Mouse (Mus musculus) spleen, adult 2 months (tissue): ENCODE data around the gene Atg101. TPM values are rescaled to one million over a fixed set of nuclear protein-coding genes. Genes with fewer than 3 reads are reported as not detected.

ENCODE experiments used
- DNase-seq, 2 experiments: peaks; one replicate each; pipeline versions ENCODE4 v3.0.0 to v3.0.0-alpha.2; 2012 to 2021; ENCODE audit warnings: low spot score in 2 of 2, low read depth in 1 of 2
- H3K27ac ChIP-seq: fragments of 200-500 bp; 2 replicates; pipeline ENCODE4 v1.5.1; 2012; ENCODE audit warnings: low read length, inconsistent platforms; ENCODE audit not compliant: insufficient read depth
- H3K27me3 ChIP-seq: fragments of 200-500 bp; 2 replicates; pipeline ENCODE4 v1.6.1; 2012; ENCODE audit warnings: mild to moderate bottlenecking, moderate library complexity, low read length, inconsistent platforms; ENCODE audit not compliant: control insufficient read depth, insufficient read depth
- H3K36me3 ChIP-seq: fragments of 200-500 bp; 2 replicates; pipeline ENCODE4 v1.6.1; 2012; ENCODE audit warnings: mild to moderate bottlenecking, low read length, inconsistent platforms; ENCODE audit not compliant: control insufficient read depth, insufficient read depth
- H3K4me1 ChIP-seq: fragments of 200-500 bp; 2 replicates; pipeline ENCODE4 v1.6.1; 2011; ENCODE audit warnings: inconsistent platforms; ENCODE audit not compliant: control insufficient read depth, insufficient read depth, insufficient read length
- H3K4me3 ChIP-seq: fragments of 200-500 bp; 2 replicates; pipeline ENCODE4 v1.5.1; 2011; ENCODE audit warnings: mild to moderate bottlenecking, inconsistent platforms; ENCODE audit not compliant: insufficient read depth, insufficient read length; ENCODE audit errors: extremely low read depth
- CTCF ChIP-seq: fragments of 200-500 bp; IDR thresholded peaks from 2 replicates; pipeline ENCODE4 v1.5.1; 2011; ENCODE audit warnings: mild to moderate bottlenecking, inconsistent platforms; ENCODE audit not compliant: insufficient read depth, insufficient read length, insufficient replicate concordance; ENCODE audit errors: extremely low read depth
- POLR2A ChIP-seq: fragments of 200-500 bp; IDR thresholded peaks from 2 replicates; pipeline ENCODE4 v1.6.1; 2011; ENCODE audit warnings: low read depth, low read length, inconsistent platforms
- WGBS: fragments of 180-500 bp; shearing (Covaris S2); methylation state at CpG from one replicate; pipeline ENCODE4 v1.1.7; 2018; 5-methylcytosine and 5-hydroxymethylcytosine counted together
- polyA plus RNA-seq: library from polyadenylated mRNA; depleted of rRNA; stranded (reverse); fragments of >200 nt; gene quantifications from 2 replicates; pipeline ENCODE4 v1.2.3, GENCODE M21; 2012

Gene Atg101
- polyA plus RNA-seq, 1 experiment: 24.5 TPM

DNA sequence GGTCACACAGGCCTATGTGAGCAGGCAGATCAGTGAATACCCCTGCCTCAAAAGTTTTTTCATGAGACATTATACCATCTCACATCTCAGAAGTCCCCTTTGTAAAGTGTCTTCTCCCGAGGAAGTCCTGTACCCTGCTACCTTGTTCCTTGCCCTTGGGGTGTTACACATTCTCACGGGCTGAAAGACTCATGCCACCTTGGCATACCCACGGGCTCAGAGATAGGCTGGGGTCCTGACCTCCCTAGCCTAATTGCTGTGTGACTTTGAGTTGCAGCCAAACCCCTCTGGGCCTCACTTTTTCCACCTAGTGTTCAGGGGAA is 30.5 kb upstream of the Atg101 start:
- WGBS: 33% methylated on average over 3 of the region's 3 CpGs
- H3K4me1 ChIP-seq: peaks cover 40% of the 10 kb centered on the region; the same call in 1 of the 2 replicates
- no peaks in the 10 kb centered on the region for H3K27me3 ChIP-seq
- peak overlapping the region; percentile 59 for H3K4me3 ChIP-seq
- H3K36me3 ChIP-seq: no peaks in the 10 kb centered on the region
- TF ChIP-seq POLR2A: no peak
- no peak for TF ChIP-seq CTCF
- DNase-seq: no peak
- peak overlapping the region; percentile 62 for H3K27ac ChIP-seq

DNA sequence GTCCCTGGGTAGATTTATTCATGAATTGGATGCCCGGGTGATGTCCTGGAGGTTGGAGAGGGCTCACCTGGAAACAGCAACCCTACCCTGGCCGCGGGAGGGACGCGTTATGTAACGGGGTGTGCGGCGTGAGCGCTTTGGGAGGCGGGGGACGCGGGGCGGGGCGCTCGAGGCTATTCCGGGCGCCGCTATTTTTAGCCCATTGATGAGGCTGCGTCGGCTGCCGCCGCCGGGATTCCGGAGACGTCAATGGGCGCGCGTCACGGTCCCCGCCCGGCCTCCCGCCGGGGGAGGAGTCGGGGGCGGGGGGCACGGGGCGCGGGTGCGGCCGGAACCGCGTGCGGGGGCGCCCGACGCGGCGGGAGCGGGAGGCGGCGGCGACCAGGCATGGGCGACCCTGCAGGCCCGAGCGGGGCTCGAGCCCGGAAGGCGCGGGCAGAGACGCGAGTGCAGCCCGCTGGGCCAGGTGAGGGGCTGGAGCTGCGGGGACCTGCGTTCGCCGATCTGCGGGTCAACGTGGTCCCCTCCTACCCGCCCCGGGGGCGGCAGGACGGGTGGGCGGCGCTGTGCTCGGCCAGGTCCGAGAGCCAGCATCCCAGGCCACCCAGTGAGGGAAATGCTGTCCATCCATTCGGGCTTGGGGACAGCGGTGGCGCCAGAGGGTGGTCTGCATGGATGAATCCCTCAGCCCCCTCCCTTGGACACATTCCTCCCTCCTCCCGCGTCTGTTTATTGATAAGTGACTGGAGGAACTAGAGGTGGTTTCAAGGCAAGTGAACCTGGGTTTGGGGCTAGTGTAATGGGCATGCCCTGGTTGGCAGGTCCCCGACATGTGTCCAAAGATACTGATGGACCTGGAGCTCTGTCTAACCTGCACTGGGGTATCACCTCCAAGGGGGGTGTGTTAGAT is 29.9 kb upstream of the Atg101 start, which contains the start of gene Nr4a1:
Gene Nr4a1, plus strand, starts transcription at position 384 of the 910 bp plus-strand sequence.
- WGBS: 5% methylated on average over 81 of the region's 82 CpGs
- Histone ChIP-seq H3K4me3 (peak within 1 kb of the TSS; percentile 59), H3K4me1 (peaks cover 45% of the 10 kb centered on the region; the same call in 1 of the 2 replicates), H3K36me3 (no peaks in the 10 kb centered on the region), H3K27me3 (no peaks in the 10 kb centered on the region), H3K27ac (peak within 1 kb of the TSS; percentile 79)
- peak in 1 of 2 experiments; percentile 68 for DNase-seq
- no peak for TF ChIP-seq POLR2A

DNA sequence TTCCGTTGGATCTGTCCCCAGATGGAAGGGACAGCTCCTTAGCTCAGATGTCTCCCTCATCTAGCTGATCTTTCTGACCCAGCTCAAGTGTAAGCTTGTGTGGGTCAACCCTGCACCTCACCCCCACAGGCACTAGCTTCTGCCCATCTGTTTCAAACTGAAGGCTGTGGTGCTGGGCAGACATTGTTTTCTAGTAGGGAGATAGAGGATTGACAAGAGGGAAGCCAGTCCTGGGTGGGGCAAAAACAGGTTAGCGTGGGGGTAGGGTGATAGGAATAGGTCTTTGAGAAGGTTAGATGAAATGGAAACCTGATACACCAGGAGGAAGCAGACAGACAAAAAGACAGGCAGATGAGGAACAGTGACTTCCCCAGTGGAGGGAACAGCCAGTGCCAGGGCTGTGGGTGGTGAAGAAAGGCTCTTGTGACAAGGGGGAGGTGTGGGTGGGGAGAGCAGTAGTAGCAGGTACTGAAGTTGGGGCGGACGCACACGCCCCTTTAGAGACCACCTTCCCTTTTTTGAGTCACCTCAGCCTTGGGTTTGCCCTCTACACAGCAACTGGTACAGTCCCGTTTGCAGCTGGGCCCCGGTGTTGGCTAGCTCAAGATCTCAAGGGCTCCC is 28.1 kb upstream of the Atg101 start:
- WGBS: 30% methylated on average over 7 of the region's 7 CpGs
- peak overlapping the region; percentile 66 for H3K27ac ChIP-seq
- TF ChIP-seq POLR2A: no peak
- TF ChIP-seq CTCF: no peak

DNA sequence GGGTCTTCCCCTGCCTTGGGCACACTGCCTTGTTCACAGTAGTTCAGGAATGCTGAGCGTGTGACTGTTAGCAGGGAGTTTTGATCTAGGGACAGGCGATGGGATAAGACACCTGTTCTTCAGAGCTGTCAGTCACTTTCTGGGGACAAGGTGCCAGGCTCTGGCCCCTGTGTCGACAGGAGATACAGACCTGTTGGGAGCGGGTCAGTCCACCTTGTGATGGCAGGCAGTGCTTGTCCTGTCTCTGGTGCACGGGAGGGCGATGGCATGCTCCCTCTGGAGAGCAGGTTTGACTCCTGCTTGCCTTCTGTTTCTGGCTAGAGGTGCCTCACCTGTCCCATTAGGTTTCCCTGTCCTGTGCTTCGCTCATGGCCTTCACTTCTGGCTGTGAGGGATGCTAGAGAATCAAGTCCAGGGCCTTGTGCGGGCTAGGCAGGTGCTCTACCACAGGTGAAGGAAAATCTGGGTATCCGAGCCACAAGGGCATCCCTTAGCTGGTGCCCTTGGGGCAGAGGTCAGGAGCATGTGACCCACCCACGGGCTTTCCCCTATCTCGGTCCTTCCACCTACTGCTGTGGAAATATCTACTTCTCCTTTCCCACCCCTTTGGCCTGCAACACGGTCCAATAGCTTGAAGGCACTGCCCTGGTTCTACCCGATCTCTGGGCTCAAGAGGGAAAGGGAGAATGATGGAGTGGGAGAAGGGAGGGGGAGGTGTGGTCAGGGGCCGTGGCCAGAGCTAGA is 27.4 kb upstream of the Atg101 start:
- H3K36me3 ChIP-seq: no peaks in the 10 kb centered on the region; the same call in 1 of the 2 replicates
- WGBS: 62% methylated on average over 14 of the region's 14 CpGs

More for the DNA sequence above, 28.1 kb upstream of the Atg101 start:
- Histone ChIP-seq H3K4me3 (no peak overlapping the region), H3K36me3 (no peaks in the 10 kb centered on the region; the same call in 1 of the 2 replicates), H3K4me1 (peaks cover 39% of the 10 kb centered on the region; the same call in 1 of the 2 replicates), H3K27me3 (no peaks in the 10 kb centered on the region)
- no peak for DNase-seq

DNA sequence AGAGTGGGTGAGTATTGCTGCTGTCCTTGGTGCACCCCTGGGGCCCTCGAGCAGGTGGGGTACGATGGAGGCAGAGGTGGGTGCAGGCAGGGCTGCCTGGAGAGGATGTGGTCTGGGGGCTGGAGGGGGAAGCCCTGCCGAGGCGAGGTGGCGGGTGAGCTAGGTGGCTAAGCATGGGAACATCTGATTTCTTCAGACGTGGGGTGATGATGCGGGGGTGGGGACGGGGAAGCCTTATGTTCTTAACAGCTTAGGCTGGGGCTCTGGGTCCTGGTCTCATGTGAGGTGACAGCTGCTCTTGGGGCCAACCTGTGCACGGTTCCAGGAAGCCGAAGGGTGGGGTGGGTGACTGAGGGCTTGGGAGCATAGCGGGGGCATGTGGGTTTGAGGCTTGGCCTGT is 25.7 kb upstream of the Atg101 start:
- no peak for TF ChIP-seq POLR2A
- H3K4me3 ChIP-seq: no peak overlapping the region
- H3K27me3 ChIP-seq: no peaks in the 10 kb centered on the region
- H3K36me3 ChIP-seq: no peaks in the 10 kb centered on the region; the same call in 1 of the 2 replicates
- H3K27ac ChIP-seq: peak overlapping the region; percentile 64
- DNase-seq: peak; percentile 58 to 69
- WGBS: 10% methylated on average over 11 of the region's 11 CpGs
- peaks cover 48% of the 10 kb centered on the region; the same call in 1 of the 2 replicates for H3K4me1 ChIP-seq

More for the DNA sequence above, 27.4 kb upstream of the Atg101 start:
- Histone ChIP-seq H3K27ac (peak overlapping the region; percentile 66), H3K27me3 (no peaks in the 10 kb centered on the region), H3K4me3 (no peak overlapping the region), H3K4me1 (peaks cover 39% of the 10 kb centered on the region; the same call in 1 of the 2 replicates)
- TF ChIP-seq POLR2A: no peak
- TF ChIP-seq CTCF: no peak
- DNase-seq: peak; percentile 54 to 63

DNA sequence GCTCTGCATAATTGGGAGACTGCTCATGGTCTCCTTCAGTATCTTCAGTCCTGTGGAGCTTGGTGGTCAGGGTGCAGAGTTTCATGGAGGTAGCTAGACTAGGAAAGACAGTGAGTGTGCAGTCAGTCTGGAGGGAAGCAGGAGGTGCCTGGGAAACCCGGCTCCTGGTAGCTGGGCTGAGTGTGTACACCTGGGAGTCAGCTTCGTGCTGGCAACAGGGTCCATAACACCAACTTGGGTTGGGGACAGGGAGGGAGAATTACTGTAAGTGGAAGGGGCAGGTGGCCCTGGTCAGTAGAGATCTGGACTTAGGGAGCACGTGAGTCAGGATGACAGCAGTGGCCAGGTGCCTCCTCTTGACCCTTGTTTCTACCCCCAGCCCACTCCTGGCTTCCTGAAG is 24.1 kb upstream of the Atg101 start:
- Histone ChIP-seq H3K27me3 (no peaks in the 10 kb centered on the region), H3K4me3 (no peak overlapping the region), H3K27ac (no peak overlapping the region; the same call in 1 of the 2 replicates), H3K4me1 (peaks cover 45% of the 10 kb centered on the region; the same call in 1 of the 2 replicates), H3K36me3 (no peaks in the 10 kb centered on the region; the same call in 1 of the 2 replicates)
- 98% methylated on average over 3 of the region's 3 CpGs for WGBS
- DNase-seq: no peak
- TF ChIP-seq CTCF (no peak), POLR2A (no peak)
